Comparison of ENCODE assay signal across 8 mouse cellular contexts in the genomic region with DNA sequence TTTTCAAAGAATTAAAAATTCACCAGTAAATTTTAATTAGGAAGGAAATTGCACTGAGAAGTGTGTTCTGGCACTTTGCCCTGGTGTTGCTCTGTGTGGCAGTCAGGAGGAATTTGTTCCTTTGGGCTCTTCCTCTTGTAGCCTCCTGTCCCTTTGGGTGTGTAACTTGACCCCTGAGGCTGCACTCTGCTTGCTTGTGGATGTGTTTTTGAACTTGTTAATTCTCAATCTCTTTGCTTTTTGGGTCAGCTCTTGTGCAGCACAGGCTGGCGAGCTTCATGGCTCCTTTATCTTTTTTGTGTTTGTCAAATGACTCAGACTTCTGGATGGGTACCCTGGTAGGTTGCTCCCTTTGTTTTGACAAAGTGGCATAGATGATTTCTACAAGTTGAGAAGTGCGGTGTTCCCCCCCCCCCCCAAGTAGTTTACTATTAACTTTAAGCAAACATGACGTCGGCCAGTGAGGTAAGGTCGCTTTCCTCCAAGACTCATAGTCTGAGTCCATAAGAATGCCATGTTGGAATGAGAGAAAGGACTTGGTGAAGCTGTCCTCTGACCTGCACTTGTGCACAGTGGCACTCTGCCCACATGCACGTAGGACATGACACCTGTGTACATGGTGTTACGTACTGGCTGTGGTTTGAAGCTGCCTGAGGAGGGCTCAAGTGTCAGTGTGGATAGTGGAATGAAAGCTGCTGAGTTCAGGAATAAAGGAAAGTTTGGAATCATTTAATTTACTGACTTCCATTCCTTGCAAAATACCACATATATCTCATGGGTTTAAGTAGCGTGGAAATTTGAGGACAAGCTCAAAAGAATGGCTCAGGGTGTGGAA. TPM values are rescaled to one million over a fixed set of nuclear protein-coding genes. Genes with fewer than 3 reads are reported as not detected.
DNase-seq lines count a peak whose midpoint lies in the region; ATAC-seq lines count a peak whose summit lies in the region.

No protein-coding gene starts in this region.

- no peaks in the 10 kb centered on the region; the same call in 1 of the 2 replicates for H3K36me3 ChIP-seq in lung, embryonic 15.5 days

- no peak overlapping the region for H3K9ac ChIP-seq in lung, embryonic 15.5 days

- no peaks in the 10 kb centered on the region for H3K27me3 ChIP-seq in lung, embryonic 15.5 days

- DNase-seq in cerebellum, postnatal 14 days = peak; percentile 26 to 40
- DNase-seq in cerebellum, adult 9-10 months = no peak
- peak; percentile 8 for DNase-seq in NIH3T3 (ENCODE audit: low read depth)
- no peak for DNase-seq in frontal cortex, postnatal 36 days (ENCODE audit: low spot score in 2 of 2)
- no peak for DNase-seq in ovary, adult 18-20 months (ENCODE audit: low spot score)

- ATAC-seq in hematopoietic stem cell, adult 5-6 weeks (replicated peaks in 1 of 2; ENCODE audit: insufficient read depth in 1 of 2, low FRiP score in 2 of 2, low TSS enrichment in 1 of 2, low read depth in 1 of 2, poor library complexity in 2 of 2, severe bottlenecking in 2 of 2) = peak; percentile 33 to 46; a peak in 1 of 4 replicates
- peak; percentile 72; the same call in 1 of the 2 replicates for ATAC-seq in lung, embryonic 15.5 days (ENCODE audit: borderline replicate concordance, extremely low read depth, low FRiP score, low TSS enrichment)
- ATAC-seq in megakaryocyte-erythroid progenitor cell, adult 5-6 weeks (replicated peaks; ENCODE audit: low FRiP score, low TSS enrichment, poor library complexity, severe bottlenecking) = no peak

- 50% methylated on average over 8 of the region's 8 CpGs for WGBS in lung, embryonic 15.5 days

- H3K4me2 ChIP-seq in lung, embryonic 15.5 days = no peak overlapping the region

- H3K27ac ChIP-seq in lung, embryonic 15.5 days = no peak overlapping the region

- no peaks in the 10 kb centered on the region for H3K9me3 ChIP-seq in lung, embryonic 15.5 days

- peaks cover 22% of the 10 kb centered on the region for H3K4me1 ChIP-seq in lung, embryonic 15.5 days

- no peak overlapping the region for H3K4me3 ChIP-seq in lung, embryonic 15.5 days

RNA-seq across cellular contexts. Expression of gene Tbl1xr1, which starts 14.2 kb away (rescaled TPM):
- 76.1 and 86.5 TPM in 2 replicates for total RNA-seq in hematopoietic stem cell, adult 5-6 weeks (2017)
- 19.1 and 29.0 TPM in 2 replicates for polyA plus RNA-seq in lung, embryonic 15.5 days (2015; fragmentation: Nextera tagmentation; extraction: Ambion mirVana)
- 51.8 and 68.9 TPM in 2 replicates for total RNA-seq in megakaryocyte-erythroid progenitor cell, adult 5-6 weeks (2014; fragmentation: Nextera tagmentation)
- 67.5 and 70.0 TPM in 2 replicates for total RNA-seq in megakaryocyte-erythroid progenitor cell, adult 5-6 weeks (2017)

Comparison
In these comparisons a context has a peak if more than half of its experiments do, and no peak if none do; other contexts are left out.
1. DNase-seq: peak in cerebellum, postnatal 14 days (2 of 2) and NIH3T3 (single experiment); none in cerebellum, adult 9-10 months (single experiment), frontal cortex, postnatal 36 days (0 of 2) and ovary, adult 18-20 months (single experiment).